Mouse (Mus musculus): ENCODE measurements at regions not wholly inside any gene's neighbourhood (a gene's known extent, or its start where the extent isn't known, plus 50 kb on each side); places are given as distances from the start of the nearest gene placed in this dataset.

DNA sequence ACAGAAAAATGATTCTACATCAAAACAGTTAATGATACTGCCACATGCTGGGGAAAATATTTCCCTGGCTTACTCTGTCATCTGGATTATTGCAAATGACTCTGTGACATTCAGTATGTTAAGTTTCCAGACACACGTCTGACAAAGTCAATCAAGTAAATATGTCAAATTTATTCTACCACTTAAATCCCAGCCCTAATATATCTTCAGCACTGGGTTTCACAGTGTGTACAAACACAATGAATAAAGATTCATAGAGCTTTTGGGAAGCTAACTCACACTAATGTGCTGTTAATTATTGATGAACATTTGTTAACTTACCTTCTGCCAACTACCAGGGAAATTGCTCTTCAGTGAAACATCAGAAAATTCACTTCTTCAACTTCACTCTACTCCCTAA, 256.3 kb upstream of the Edil3 start:
- ATAC-seq (ENCODE audit: low FRiP score, low read depth): no peak
- Histone ChIP-seq H3K9ac (ENCODE audit: low read depth, low read length, severe bottlenecking) (no peak overlapping the region), H3K27ac (replicated peaks; ENCODE audit: low read depth, low read length) (no peak overlapping the region), H3K4me1 (ENCODE audit: control insufficient read depth, insufficient read depth, low read length) (no peaks in the 10 kb centered on the region), H3K4me2 (replicated peaks; ENCODE audit: low read depth, low read length, severe bottlenecking) (no peak overlapping the region), H3K27me3 (ENCODE audit: control insufficient read depth, insufficient read depth, low read length) (no peaks in the 10 kb centered on the region), H3K9me3 (ENCODE audit: control insufficient read depth, low read length) (no peaks in the 10 kb centered on the region), H3K36me3 (ENCODE audit: control insufficient read depth, insufficient read depth, low read length) (no peaks in the 10 kb centered on the region), H3K4me3 (replicated peaks; ENCODE audit: low read length) (no peak overlapping the region)
- DNase-seq (ENCODE audit: low spot score): no peak
- WGBS: 60% methylated on average over 1 of the region's 1 CpGs
- TF ChIP-seq POLR2A (IDR thresholded peaks at IDR 0.05; ENCODE audit: borderline replicate concordance, extremely low read depth, insufficient read depth, insufficient read length): no peak

DNA sequence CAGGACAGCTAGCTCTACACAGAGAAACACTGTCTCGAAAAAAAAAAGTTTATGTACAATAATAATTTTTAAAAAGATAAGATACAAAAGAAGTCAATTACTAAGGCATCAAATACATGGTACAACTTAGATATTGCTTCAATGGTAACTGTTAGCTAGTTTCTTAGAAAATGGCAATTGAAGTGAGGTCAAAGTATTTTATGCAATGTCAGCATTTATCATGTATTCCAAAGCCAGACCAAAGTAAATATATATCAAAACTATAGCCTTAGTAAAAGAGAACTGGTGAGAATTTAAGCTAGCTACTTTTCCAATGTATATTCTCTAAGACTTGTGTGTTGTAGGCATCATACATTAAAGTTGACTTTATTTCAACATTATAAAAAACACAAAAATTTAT, 219.0 kb upstream of the Edil3 start:
- no peak for TF ChIP-seq POLR2A (IDR thresholded peaks at IDR 0.05; ENCODE audit: borderline replicate concordance, extremely low read depth, insufficient read depth, insufficient read length)
- 48% methylated on average over 1 of the region's 1 CpGs for WGBS
- no peaks in the 10 kb centered on the region for H3K9me3 ChIP-seq (ENCODE audit: control insufficient read depth, low read length)
- no peak overlapping the region for H3K4me2 ChIP-seq (replicated peaks; ENCODE audit: low read depth, low read length, severe bottlenecking)
- H3K9ac ChIP-seq (ENCODE audit: low read depth, low read length, severe bottlenecking): no peak overlapping the region
- ATAC-seq (ENCODE audit: low FRiP score, low read depth): no peak
- no peak for DNase-seq (ENCODE audit: low spot score)
- H3K4me1 ChIP-seq (ENCODE audit: control insufficient read depth, insufficient read depth, low read length): no peaks in the 10 kb centered on the region
- H3K27me3 ChIP-seq (ENCODE audit: control insufficient read depth, insufficient read depth, low read length): no peaks in the 10 kb centered on the region
- H3K4me3 ChIP-seq (replicated peaks; ENCODE audit: low read length): no peak overlapping the region
- H3K27ac ChIP-seq (replicated peaks; ENCODE audit: low read depth, low read length): no peak overlapping the region
- H3K36me3 ChIP-seq (ENCODE audit: control insufficient read depth, insufficient read depth, low read length): no peaks in the 10 kb centered on the region

DNA sequence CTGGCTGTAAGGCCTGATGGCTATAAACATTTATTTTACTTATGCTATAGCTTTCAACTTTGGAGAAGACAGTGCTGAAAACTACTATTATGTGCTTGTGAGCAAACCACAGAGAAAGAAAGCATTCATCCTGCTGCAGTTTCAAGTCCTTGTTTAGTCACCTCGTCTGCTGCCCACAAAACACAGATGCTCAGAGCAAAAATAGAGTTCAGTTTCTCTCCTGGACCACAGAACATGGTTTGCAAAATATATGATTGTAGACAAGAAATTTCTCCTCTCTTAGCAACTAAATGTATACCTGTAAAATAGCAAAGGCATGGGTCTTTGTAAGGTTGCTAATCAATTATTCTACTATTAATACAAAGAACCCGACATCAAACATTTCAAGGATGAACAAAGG, 210.7 kb upstream of the Edil3 start:
- 84% methylated on average over 2 of the region's 2 CpGs for WGBS
- no peak for ATAC-seq (ENCODE audit: low FRiP score, low read depth)
- no peak overlapping the region for H3K27ac ChIP-seq (replicated peaks; ENCODE audit: low read depth, low read length)
- no peaks in the 10 kb centered on the region for H3K36me3 ChIP-seq (ENCODE audit: control insufficient read depth, insufficient read depth, low read length)
- no peak for TF ChIP-seq POLR2A (IDR thresholded peaks at IDR 0.05; ENCODE audit: borderline replicate concordance, extremely low read depth, insufficient read depth, insufficient read length)
- no peak for DNase-seq (ENCODE audit: low spot score)
- no peaks in the 10 kb centered on the region for H3K27me3 ChIP-seq (ENCODE audit: control insufficient read depth, insufficient read depth, low read length)
- H3K4me1 ChIP-seq (ENCODE audit: control insufficient read depth, insufficient read depth, low read length): no peaks in the 10 kb centered on the region
- no peak overlapping the region for H3K4me2 ChIP-seq (replicated peaks; ENCODE audit: low read depth, low read length, severe bottlenecking)
- H3K4me3 ChIP-seq (replicated peaks; ENCODE audit: low read length): no peak overlapping the region
- H3K9ac ChIP-seq (ENCODE audit: low read depth, low read length, severe bottlenecking): no peak overlapping the region
- no peaks in the 10 kb centered on the region for H3K9me3 ChIP-seq (ENCODE audit: control insufficient read depth, low read length)

DNA sequence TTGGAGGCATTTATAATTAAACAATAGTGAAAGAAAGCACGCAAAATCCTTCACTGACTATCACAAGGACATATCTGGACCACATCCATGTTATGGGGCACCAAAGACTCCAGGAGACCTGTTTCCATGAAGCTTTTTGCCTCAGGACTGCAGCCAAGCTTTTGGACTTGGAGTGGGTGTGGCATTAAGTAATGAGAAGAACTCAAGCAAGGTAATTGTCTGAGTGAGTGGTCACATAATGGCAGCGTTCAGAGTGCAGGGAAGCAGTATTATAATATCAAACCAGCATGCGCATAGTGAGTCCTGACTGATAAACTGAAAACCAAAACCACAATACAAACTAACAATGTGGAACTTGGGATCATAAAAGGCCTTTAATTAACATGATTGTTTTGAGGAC, 208.0 kb upstream of the Edil3 start:
- H3K9me3 ChIP-seq (ENCODE audit: control insufficient read depth, low read length): no peaks in the 10 kb centered on the region
- no peaks in the 10 kb centered on the region for H3K4me1 ChIP-seq (ENCODE audit: control insufficient read depth, insufficient read depth, low read length)
- DNase-seq (ENCODE audit: low spot score) (no peak), ATAC-seq (ENCODE audit: low FRiP score, low read depth) (no peak)
- H3K9ac ChIP-seq (ENCODE audit: low read depth, low read length, severe bottlenecking): no peak overlapping the region
- H3K36me3 ChIP-seq (ENCODE audit: control insufficient read depth, insufficient read depth, low read length): no peaks in the 10 kb centered on the region
- no peak overlapping the region for H3K4me2 ChIP-seq (replicated peaks; ENCODE audit: low read depth, low read length, severe bottlenecking)
- H3K27me3 ChIP-seq (ENCODE audit: control insufficient read depth, insufficient read depth, low read length): no peaks in the 10 kb centered on the region
- no peak overlapping the region for H3K4me3 ChIP-seq (replicated peaks; ENCODE audit: low read length)
- WGBS: 81% methylated on average over 3 of the region's 3 CpGs
- no peak for TF ChIP-seq POLR2A (IDR thresholded peaks at IDR 0.05; ENCODE audit: borderline replicate concordance, extremely low read depth, insufficient read depth, insufficient read length)
- no peak overlapping the region for H3K27ac ChIP-seq (replicated peaks; ENCODE audit: low read depth, low read length)

DNA sequence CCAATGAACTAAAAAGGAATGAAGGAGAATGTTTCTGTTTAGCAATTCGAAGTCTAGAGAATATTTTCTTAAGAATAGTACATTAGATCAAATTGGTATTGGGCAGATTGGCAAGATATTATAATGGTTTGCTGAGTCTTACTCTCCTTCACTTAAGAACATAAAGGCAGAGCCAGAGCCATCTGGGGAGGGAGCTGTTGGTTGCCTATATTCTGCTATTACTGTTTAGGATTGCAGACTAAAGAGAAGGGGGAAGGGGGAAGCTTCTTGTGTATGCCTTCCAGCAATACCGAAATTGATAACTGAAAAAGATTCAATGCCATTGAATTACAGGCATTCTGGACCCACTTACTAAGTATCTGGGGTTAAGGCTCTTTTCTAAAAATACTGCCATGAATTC, 171.1 kb upstream of the Edil3 start:
- no peaks in the 10 kb centered on the region for H3K36me3 ChIP-seq (ENCODE audit: control insufficient read depth, insufficient read depth, low read length)
- no peaks in the 10 kb centered on the region for H3K4me1 ChIP-seq (ENCODE audit: control insufficient read depth, insufficient read depth, low read length)
- H3K9me3 ChIP-seq (ENCODE audit: control insufficient read depth, low read length): no peaks in the 10 kb centered on the region
- no peak overlapping the region for H3K4me3 ChIP-seq (replicated peaks; ENCODE audit: low read length)
- TF ChIP-seq POLR2A (IDR thresholded peaks at IDR 0.05; ENCODE audit: borderline replicate concordance, extremely low read depth, insufficient read depth, insufficient read length): no peak
- H3K27ac ChIP-seq (replicated peaks; ENCODE audit: low read depth, low read length): no peak overlapping the region
- 72% methylated on average over 2 of the region's 2 CpGs for WGBS
- no peak overlapping the region for H3K4me2 ChIP-seq (replicated peaks; ENCODE audit: low read depth, low read length, severe bottlenecking)
- H3K27me3 ChIP-seq (ENCODE audit: control insufficient read depth, insufficient read depth, low read length): no peaks in the 10 kb centered on the region
- H3K9ac ChIP-seq (ENCODE audit: low read depth, low read length, severe bottlenecking): no peak overlapping the region
- DNase-seq (ENCODE audit: low spot score) (no peak), ATAC-seq (ENCODE audit: low FRiP score, low read depth) (no peak)

DNA sequence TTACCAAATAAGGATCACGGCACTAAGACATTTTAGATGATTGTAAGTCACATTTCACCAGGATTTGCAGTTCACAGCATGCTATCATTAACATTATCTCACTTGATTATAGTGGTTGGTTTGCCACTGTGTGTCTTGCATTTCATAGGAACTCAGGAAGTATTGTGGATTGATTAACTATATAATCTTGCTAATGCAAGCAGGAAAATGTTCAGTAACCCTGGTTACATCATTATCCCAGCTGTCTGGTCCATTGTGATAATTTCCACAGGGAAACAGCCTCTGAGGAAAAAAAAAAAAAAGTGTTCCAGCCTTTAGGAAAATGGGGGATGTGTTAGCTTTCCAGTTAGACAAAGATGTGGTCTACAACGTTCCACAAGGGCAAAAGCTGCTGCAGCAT, 170.2 kb upstream of the Edil3 start:
- Histone ChIP-seq H3K4me3 (replicated peaks; ENCODE audit: low read length) (no peak overlapping the region), H3K36me3 (ENCODE audit: control insufficient read depth, insufficient read depth, low read length) (no peaks in the 10 kb centered on the region), H3K4me2 (replicated peaks; ENCODE audit: low read depth, low read length, severe bottlenecking) (no peak overlapping the region), H3K9me3 (ENCODE audit: control insufficient read depth, low read length) (no peaks in the 10 kb centered on the region), H3K27me3 (ENCODE audit: control insufficient read depth, insufficient read depth, low read length) (no peaks in the 10 kb centered on the region), H3K4me1 (ENCODE audit: control insufficient read depth, insufficient read depth, low read length) (no peaks in the 10 kb centered on the region), H3K27ac (replicated peaks; ENCODE audit: low read depth, low read length) (no peak overlapping the region), H3K9ac (ENCODE audit: low read depth, low read length, severe bottlenecking) (no peak overlapping the region)
- ATAC-seq (ENCODE audit: low FRiP score, low read depth) (no peak), DNase-seq (ENCODE audit: low spot score) (no peak)
- 65% methylated on average over 2 of the region's 2 CpGs for WGBS
- TF ChIP-seq POLR2A (IDR thresholded peaks at IDR 0.05; ENCODE audit: borderline replicate concordance, extremely low read depth, insufficient read depth, insufficient read length): no peak
